Mouse (Mus musculus) kidney, adult 11 months (tissue): ENCODE results near the gene Tab2.

Experiments used
- DNase-seq: peaks from one replicate; pipeline ENCODE4 v3.0.0; 2022

Gene Tab2

GRCm38 (mm10) chr10:7956228-7957001 lies at the start of gene Tab2:
TSS of gene Tab2 (minus strand) at chr10:7956230.
- DNase-seq = peak; percentile 91

- no peak for DNase-seq
These were observed 36.4 kb upstream of the Tab2 start for GRCm38 (mm10) chr10:7992258-7992919.

- DNase-seq = no peak
These were observed 35.6 kb upstream of the Tab2 start for GRCm38 (mm10) chr10:7991596-7991995.

- no peak for DNase-seq
These were observed 31.5 kb upstream of the Tab2 start for GRCm38 (mm10) chr10:7987521-7987920.

GRCm38 (mm10) chr10:7976462-7976861 lies 20.4 kb upstream of the Tab2 start:
- DNase-seq = no peak

GRCm38 (mm10) chr10:7968747-7969280 lies 12.8 kb upstream of the Tab2 start:
- DNase-seq = no peak

GRCm38 (mm10) chr10:7967096-7967495 lies 11.1 kb upstream of the Tab2 start:
- no peak for DNase-seq

GRCm38 (mm10) chr10:7959073-7959472 lies 3.0 kb upstream of the Tab2 start:
- DNase-seq = no peak

- no peak for DNase-seq
These were observed 352 bp downstream of the Tab2 start for GRCm38 (mm10) chr10:7955634-7956121.

GRCm38 (mm10) chr10:7954989-7955633 lies 919 bp downstream of the Tab2 start:
- peak; percentile 23 for DNase-seq

- DNase-seq = no peak
These were observed 1.4 kb downstream of the Tab2 start for GRCm38 (mm10) chr10:7954627-7954988.

GRCm38 (mm10) chr10:7943006-7943405 lies 13.0 kb downstream of the Tab2 start:
- DNase-seq = no peak

- no peak for DNase-seq
These were observed 19.4 kb downstream of the Tab2 start for GRCm38 (mm10) chr10:7936556-7937192.

GRCm38 (mm10) chr10:7932958-7933357 lies 23.1 kb downstream of the Tab2 start:
- DNase-seq = no peak

- no peak for DNase-seq
These were observed 27.0 kb downstream of the Tab2 start for GRCm38 (mm10) chr10:7928996-7929395.

GRCm38 (mm10) chr10:7925481-7925880 lies 30.5 kb downstream of the Tab2 start:
- no peak for DNase-seq

GRCm38 (mm10) chr10:7923433-7923832 lies 32.6 kb downstream of the Tab2 start:
- DNase-seq = no peak

GRCm38 (mm10) chr10:7911268-7911667 lies 44.8 kb downstream of the Tab2 start:
- DNase-seq = no peak

GRCm38 (mm10) chr10:7907151-7907550 lies 48.9 kb downstream of the Tab2 start:
- DNase-seq = no peak

- no peak for DNase-seq
These were observed 51.9 kb downstream of the Tab2 start for GRCm38 (mm10) chr10:7904157-7904556.

- no peak for DNase-seq
These were observed 55.1 kb downstream of the Tab2 start for GRCm38 (mm10) chr10:7900719-7901627.
